ENCODE assay signal across 26 mouse cellular contexts in genomic region chr8:104999183-104999582, GRCm38 (mm10). TPM values are rescaled to one million over a fixed set of nuclear protein-coding genes. Genes with fewer than 3 reads are reported as not detected.
"Had no signal": no experiment of that assay in that cellular context is flagged by ENCODE, and none has a peak within 500 bp of the region (broad histone marks: within the 10 kb centered on the region; RNA-seq: fewer than 3 reads in every experiment).

No protein-coding gene starts in this region.

- H3K4me2 ChIP-seq: lung, embryonic 15.5 days; midbrain, embryonic 11.5 days; midbrain, embryonic 13.5 days; neural tube, embryonic 13.5 days; neural tube, embryonic 15.5 days; stomach, embryonic 15.5 days had no signal

- H3K27ac ChIP-seq: lung, embryonic 15.5 days; macrophage; midbrain, embryonic 13.5 days; neural tube, embryonic 13.5 days; neural tube, embryonic 15.5 days; stomach, embryonic 15.5 days; stomach, postnatal 0 days had no signal

- H3K9ac ChIP-seq: liver, postnatal 0 days; lung, embryonic 15.5 days; midbrain, embryonic 13.5 days; neural tube, embryonic 13.5 days; neural tube, embryonic 15.5 days; stomach, embryonic 15.5 days had no signal

- H3K27me3 ChIP-seq: lung, embryonic 15.5 days; megakaryocyte, embryonic 14.5 days; midbrain, embryonic 13.5 days; neural tube, embryonic 13.5 days; neural tube, embryonic 15.5 days; stomach, embryonic 15.5 days had no signal

- H3K4me1 ChIP-seq: lung, embryonic 15.5 days; megakaryocyte, embryonic 14.5 days; midbrain, embryonic 13.5 days; neural tube, embryonic 13.5 days; neural tube, embryonic 15.5 days; stomach, embryonic 15.5 days had no signal

- H3K36me3 ChIP-seq: lung, embryonic 15.5 days; midbrain, embryonic 13.5 days; neural tube, embryonic 13.5 days; neural tube, embryonic 15.5 days; stomach, embryonic 15.5 days had no signal

- H3K4me3 ChIP-seq: lung, embryonic 15.5 days; megakaryocyte, embryonic 14.5 days; midbrain, embryonic 13.5 days; myocyte; neural tube, embryonic 13.5 days; neural tube, embryonic 15.5 days; stomach, embryonic 15.5 days had no signal

- H3K9me3 ChIP-seq: lung, embryonic 15.5 days; midbrain, embryonic 13.5 days; neural tube, embryonic 13.5 days; neural tube, embryonic 15.5 days; stomach, embryonic 15.5 days had no signal

- DNase-seq: liver, postnatal 0 days; lung, adult 2 months; lung, postnatal 14 days; lung, postnatal 36 days; retina, postnatal 1 day; right cerebral cortex, adult 18-20 months; right cerebral cortex, postnatal 25 days; right cerebral cortex, postnatal 4 days; thymus, adult 2 months; thymus, postnatal 25 days had no signal

- ATAC-seq: liver, postnatal 0 days; lung, postnatal 0 days; midbrain, embryonic 13.5 days; midbrain, embryonic 16.5 days had no signal

RNA-seq across cellular contexts. Expression of gene Ces2h, which starts 1.5 kb away (rescaled TPM):
- total RNA-seq: megakaryocyte progenitor cell, adult 5-6 weeks had no signal
- polyA plus RNA-seq: liver, postnatal 0 days; lung, adult 2 months; lung, embryonic 15.5 days; lung, postnatal 0 days; macrophage; midbrain, embryonic 11.5 days; midbrain, embryonic 13.5 days; midbrain, embryonic 16.5 days; myocyte; neural tube, embryonic 11.5 days; neural tube, embryonic 13.5 days; neural tube, embryonic 15.5 days; spleen, adult 2 months; stomach, embryonic 15.5 days; stomach, postnatal 0 days; thymus, adult 2 months had no signal

RNA-seq across cellular contexts. Expression of gene Ces2g, which starts 37.7 kb away (rescaled TPM):
- polyA plus RNA-seq: macrophage; midbrain, embryonic 13.5 days; neural tube, embryonic 11.5 days; neural tube, embryonic 13.5 days had no signal

RNA-seq across cellular contexts. Expression of gene Ces3a, which starts 49.2 kb away (rescaled TPM):
- total RNA-seq: megakaryocyte progenitor cell, adult 5-6 weeks had no signal
- polyA plus RNA-seq: lung, embryonic 15.5 days; lung, postnatal 0 days; macrophage; midbrain, embryonic 11.5 days; midbrain, embryonic 13.5 days; midbrain, embryonic 16.5 days; myocyte; neural tube, embryonic 11.5 days; neural tube, embryonic 13.5 days; neural tube, embryonic 15.5 days; spleen, adult 2 months; stomach, embryonic 15.5 days had no signal

RNA-seq across cellular contexts. Expression of gene Ces2f, which starts 52.0 kb away (rescaled TPM):
- total RNA-seq: megakaryocyte progenitor cell, adult 5-6 weeks had no signal
- polyA plus RNA-seq: liver, postnatal 0 days; lung, embryonic 15.5 days; lung, postnatal 0 days; macrophage; midbrain, embryonic 11.5 days; midbrain, embryonic 13.5 days; midbrain, embryonic 16.5 days; neural tube, embryonic 11.5 days; neural tube, embryonic 13.5 days; neural tube, embryonic 15.5 days; spleen, adult 2 months; testis, adult 2 months had no signal
